Mouse (Mus musculus) bone marrow macrophage, adult 2 months (primary cell): Measurements from ENCODE around the gene Tex12. TPM values are rescaled to one million over a fixed set of nuclear protein-coding genes. Genes with fewer than 3 reads are reported as not detected.

ENCODE experiments used
- H3K27ac ChIP-seq: 2 replicates; pipeline ENCODE4 v1.5.1; 2012; ENCODE audit warnings: low read depth, low read length; ENCODE audit not compliant: insufficient read depth
- H3K4me1 ChIP-seq: 2 replicates; pipeline ENCODE4 v1.6.1; 2012; ENCODE audit warnings: low read length; ENCODE audit not compliant: control insufficient read depth, insufficient read depth
- H3K4me3 ChIP-seq: 2 replicates; pipeline ENCODE4 v1.5.1; 2012; ENCODE audit warnings: mild to moderate bottlenecking, low read length, moderate library complexity; ENCODE audit not compliant: insufficient read depth
- CTCF ChIP-seq: IDR thresholded peaks from 2 replicates; pipeline ENCODE4 v1.5.1; 2012; ENCODE audit warnings: low read depth, mild to moderate bottlenecking, low read length, moderate library complexity
- POLR2A ChIP-seq: IDR thresholded peaks from 2 replicates; pipeline ENCODE4 v1.6.1; 2012; ENCODE audit warnings: mild to moderate bottlenecking, low read depth, low read length, borderline replicate concordance
- polyA plus RNA-seq: library from polyadenylated mRNA; stranded (reverse); fragments of >200 nt; gene quantifications from 2 replicates; pipeline ENCODE4 v1.2.4, GENCODE M21; 2012; ENCODE audit not compliant: missing spikeins, insufficient read depth, insufficient read length

The Tex12 gene
- polyA plus RNA-seq, 1 experiment, result not detected

- TF ChIP-seq POLR2A, result no peak
- no peak for TF ChIP-seq CTCF
- H3K4me3 ChIP-seq, result no peak overlapping the region
- H3K27ac ChIP-seq, result no peak overlapping the region
- peaks cover 26% of the 10 kb centered on the region for H3K4me1 ChIP-seq
These were observed 814 bp upstream of the Tex12 start for GRCm38 (mm10) chr9:50561918-50562360.

- TF ChIP-seq POLR2A (no peak), CTCF (no peak)
- Histone ChIP-seq H3K27ac (peak within 1 kb of the TSS; percentile 92), H3K4me3 (peak within 1 kb of the TSS; percentile 55), H3K4me1 (peaks cover 32% of the 10 kb centered on the region)
These were observed 6.1 kb downstream of the Tex12 start, which contains the start of gene Bco2 for GRCm38 (mm10) chr9:50555094-50555446. TSS of gene Bco2 (minus strand) at chr9:50555181.

GRCm38 (mm10) chr9:50554241-50555093 is 6.7 kb downstream of the Tex12 start, which contains the start of gene Il18:
TSS of gene Il18 (plus strand) at chr9:50554827.
- H3K4me1 ChIP-seq, result peaks cover 30% of the 10 kb centered on the region
- H3K27ac ChIP-seq, result peak within 1 kb of the TSS; percentile 92
- peak within 1 kb of the TSS; percentile 55 for H3K4me3 ChIP-seq
- no peak for TF ChIP-seq CTCF
- no peak for TF ChIP-seq POLR2A

- peak overlapping the region; percentile 27; the same call in 1 of the 2 replicates for H3K4me3 ChIP-seq
- peak overlapping the region; percentile 74 for H3K27ac ChIP-seq
- peaks cover 30% of the 10 kb centered on the region for H3K4me1 ChIP-seq
- TF ChIP-seq CTCF, result no peak
- TF ChIP-seq POLR2A, result no peak
These were observed 7.6 kb downstream of the Tex12 start for GRCm38 (mm10) chr9:50553547-50553946.

- Histone ChIP-seq H3K4me1 (peaks cover 38% of the 10 kb centered on the region), H3K4me3 (no peak overlapping the region), H3K27ac (peak overlapping the region; percentile 59; the same call in 1 of the 2 replicates)
- TF ChIP-seq CTCF (no peak), POLR2A (no peak)
These were observed 8.9 kb downstream of the Tex12 start for GRCm38 (mm10) chr9:50552206-50552605.

- Histone ChIP-seq H3K27ac (no peak overlapping the region), H3K4me3 (no peak overlapping the region), H3K4me1 (peaks cover 28% of the 10 kb centered on the region)
- TF ChIP-seq CTCF (no peak), POLR2A (no peak)
These were observed 12.2 kb downstream of the Tex12 start for GRCm38 (mm10) chr9:50548936-50549335.

GRCm38 (mm10) chr9:50547859-50548478 is 13.2 kb downstream of the Tex12 start:
- TF ChIP-seq POLR2A, result no peak
- Histone ChIP-seq H3K27ac (no peak overlapping the region), H3K4me1 (peaks cover 20% of the 10 kb centered on the region), H3K4me3 (no peak overlapping the region)

- no peak overlapping the region for H3K27ac ChIP-seq
- peaks cover 18% of the 10 kb centered on the region for H3K4me1 ChIP-seq
- TF ChIP-seq POLR2A (no peak), CTCF (no peak)
- H3K4me3 ChIP-seq, result no peak overlapping the region
These were observed 18.7 kb downstream of the Tex12 start for GRCm38 (mm10) chr9:50542401-50542800.

- Histone ChIP-seq H3K4me3 (peak overlapping the region; percentile 47), H3K27ac (peak overlapping the region; percentile 91), H3K4me1 (peaks cover 21% of the 10 kb centered on the region)
- no peak for TF ChIP-seq POLR2A
- TF ChIP-seq CTCF, result no peak
These were observed 21.0 kb downstream of the Tex12 start for GRCm38 (mm10) chr9:50540170-50540569.

- Histone ChIP-seq H3K4me1 (peaks cover 29% of the 10 kb centered on the region), H3K27ac (no peak overlapping the region), H3K4me3 (no peak overlapping the region)
- TF ChIP-seq POLR2A, result no peak
These were observed 23.8 kb downstream of the Tex12 start for GRCm38 (mm10) chr9:50537295-50537694.
